Mouse (Mus musculus) embryo, embryonic 11.5 days (tissue): ENCODE data around the gene Dydc2.

Experiments used
- DNase-seq: peaks from one replicate; pipeline ENCODE4 v3.0.0-alpha.2; 2012; ENCODE audit warnings: low read depth, low spot score

The Dydc2 gene

GRCm38 (mm10) chr14:41035146-41035798 is 33.7 kb downstream of the Dydc2 start:
- peak; percentile 55 for DNase-seq

DNA sequence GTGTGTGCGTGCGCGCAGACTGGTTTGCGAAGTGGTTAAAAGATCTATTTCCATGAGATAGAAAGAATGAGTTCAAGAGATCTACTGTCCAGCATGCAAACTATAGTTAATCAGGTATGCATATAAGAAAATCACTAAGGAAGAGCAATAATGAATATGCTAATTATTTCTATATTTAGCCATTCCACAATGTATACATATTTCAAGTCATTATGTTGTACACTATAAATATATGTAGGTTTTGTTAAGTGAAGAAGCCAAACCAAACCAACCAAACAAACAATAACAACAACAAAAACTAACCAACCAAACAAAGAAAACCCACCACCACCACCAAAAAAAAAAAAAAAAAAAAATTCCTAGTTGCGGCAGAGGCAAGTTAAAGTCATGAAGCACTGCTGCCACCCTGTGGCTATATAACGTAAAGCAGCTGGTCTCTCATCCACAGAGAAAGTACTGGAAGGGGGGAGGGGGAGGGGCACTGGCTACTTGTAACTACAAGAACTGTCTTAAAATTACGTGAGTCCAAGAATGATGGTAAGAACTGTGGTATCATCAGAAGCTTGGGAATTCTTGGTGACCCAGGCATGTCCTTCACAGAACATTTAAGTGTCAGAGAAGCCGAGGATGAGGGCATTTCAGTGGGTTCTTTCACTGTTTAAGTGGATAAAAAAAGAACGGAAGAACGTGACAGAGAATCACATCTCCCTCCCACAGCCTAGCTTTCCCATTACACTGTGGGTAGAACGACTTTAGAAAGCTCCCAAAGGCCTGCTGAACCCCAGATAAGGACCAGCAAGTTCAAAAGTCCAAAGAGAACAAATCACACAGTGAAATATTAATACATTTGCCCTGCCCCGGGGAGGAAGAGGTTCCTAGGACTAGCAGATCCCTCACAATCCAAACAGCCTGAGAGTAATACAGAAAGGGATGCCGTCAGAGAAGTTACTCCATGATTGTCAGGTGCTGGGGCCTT is 35.6 kb downstream of the Dydc2 start:
- peak; percentile 73 for DNase-seq

DNA sequence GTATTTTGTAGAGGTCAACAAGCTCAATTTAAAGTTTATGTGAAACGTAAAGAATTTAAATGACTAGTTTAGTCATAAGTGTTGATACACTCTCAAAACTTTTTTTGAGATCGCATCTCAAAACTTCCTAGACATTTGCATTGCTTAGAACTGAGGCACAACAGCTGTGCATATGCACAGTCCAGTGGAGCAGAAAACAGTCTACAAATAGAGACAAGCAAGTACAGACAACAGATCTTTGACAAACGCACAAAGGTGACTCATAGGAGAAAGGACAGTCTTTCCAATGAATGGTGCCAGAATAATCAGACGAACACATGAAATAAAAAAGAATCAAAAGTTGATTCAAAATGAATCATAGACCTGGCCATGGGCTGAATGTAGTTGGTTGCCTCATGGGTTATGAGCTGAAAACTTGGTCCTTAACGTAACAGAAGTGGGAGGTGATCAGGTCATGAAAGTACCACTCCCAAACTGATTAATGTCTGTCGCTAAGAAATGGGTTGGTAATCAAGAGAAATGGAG is 38.0 kb downstream of the Dydc2 start:
- no peak for DNase-seq

GRCm38 (mm10) chr14:41029303-41029702 is 39.7 kb downstream of the Dydc2 start:
- DNase-seq, result no peak

- no peak for DNase-seq
Measured at GRCm38 (mm10) chr14:41025594-41026284, 43.3 kb downstream of the Dydc2 start.

DNA sequence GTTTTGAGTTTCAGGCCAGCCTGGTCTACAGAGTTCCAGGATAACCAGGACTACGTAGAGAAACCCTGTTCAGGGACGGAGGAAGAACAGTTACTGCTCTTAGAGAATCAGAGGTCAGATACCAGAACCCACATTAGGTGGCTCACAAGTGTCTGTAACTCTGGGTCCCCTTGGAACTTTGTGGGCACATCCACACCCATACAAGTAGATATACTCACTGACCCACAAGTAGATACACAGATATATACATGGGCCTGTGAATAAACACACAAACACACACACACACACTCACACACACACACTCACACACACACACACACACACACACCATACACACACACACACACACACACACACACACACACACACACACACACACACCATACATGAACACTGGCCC is 43.9 kb downstream of the Dydc2 start:
- DNase-seq, result no peak

- DNase-seq, result no peak
Measured at GRCm38 (mm10) chr14:41021246-41021645, 47.8 kb downstream of the Dydc2 start.

- DNase-seq, result no peak
Measured at GRCm38 (mm10) chr14:41017460-41017859, 51.5 kb downstream of the Dydc2 start.

DNA sequence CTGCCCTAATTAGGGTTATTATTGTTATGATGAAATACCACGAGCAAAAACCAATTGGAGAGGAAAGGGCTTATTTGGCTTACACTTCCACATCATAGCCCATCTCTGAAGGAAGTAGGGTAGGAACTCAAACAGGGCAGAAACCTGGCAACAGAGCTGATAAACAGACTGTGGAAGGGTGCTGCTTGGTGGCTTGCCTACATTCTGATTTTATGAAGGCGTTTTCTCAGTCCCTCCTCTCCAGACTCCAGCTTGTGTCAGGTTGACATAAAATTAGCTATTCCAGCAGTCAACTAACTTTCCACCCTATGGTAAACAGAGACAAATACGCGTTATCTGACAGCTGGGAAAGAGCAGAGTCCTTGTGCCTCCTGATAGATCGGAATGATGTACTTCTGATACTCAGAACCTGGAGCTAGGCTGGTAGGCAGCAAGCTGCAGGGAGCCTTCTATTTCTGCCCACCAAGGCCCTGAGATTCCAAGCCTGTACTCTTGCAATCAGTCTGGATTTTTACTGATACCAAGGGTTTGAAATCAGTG is 54.2 kb downstream of the Dydc2 start:
- no peak for DNase-seq

DNA sequence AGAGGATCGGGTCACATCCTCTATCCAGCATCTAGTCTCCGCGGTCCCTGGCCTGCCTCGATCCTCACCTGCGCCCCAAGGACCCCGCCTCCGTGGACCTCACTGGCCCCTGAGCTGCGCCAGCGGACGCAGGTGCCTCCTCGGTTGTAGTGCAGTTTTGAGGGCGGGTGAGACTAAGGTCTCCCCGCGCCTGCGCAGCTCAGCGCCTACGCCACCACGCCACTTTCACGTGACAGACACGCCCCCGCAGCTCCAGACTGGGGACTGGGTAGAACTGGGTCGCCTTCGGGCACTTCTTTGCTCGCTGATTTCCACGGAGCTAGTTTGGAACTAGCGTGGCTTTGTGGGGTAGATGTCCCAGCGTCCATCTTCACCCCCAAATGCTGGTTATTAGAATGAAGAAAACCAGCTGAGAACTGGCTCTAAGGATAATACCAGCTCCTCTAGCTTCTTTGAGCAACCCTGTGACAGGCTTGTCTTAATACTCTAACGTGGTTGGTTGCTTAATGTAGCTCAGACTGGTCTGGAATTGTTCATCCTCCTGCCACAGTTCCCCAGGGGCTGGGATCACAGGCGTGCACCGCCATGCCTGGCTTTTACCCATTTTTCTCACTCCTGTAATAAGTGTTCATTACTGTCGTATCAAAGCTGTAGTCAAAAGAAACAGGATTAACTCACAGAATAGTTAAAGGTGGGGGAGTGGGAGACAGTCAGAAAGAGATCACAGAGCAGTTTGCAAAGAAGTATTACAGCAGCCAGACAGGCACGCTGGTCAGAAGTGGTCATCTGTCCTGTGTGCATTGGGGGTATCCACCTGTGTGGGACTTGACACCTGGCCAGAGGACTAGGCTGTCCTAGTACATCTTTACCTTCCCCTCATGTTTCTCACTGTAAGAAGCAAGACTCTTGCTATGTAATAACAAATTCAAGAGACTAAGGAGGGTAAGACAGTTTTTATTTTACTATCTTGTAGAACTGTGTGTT is 55.1 kb downstream of the Dydc2 start, which contains the start of gene Fam213a:
Gene Fam213a, minus strand, starts transcription at position 159 of the 984 bp plus-strand sequence.
- peak; percentile 83 for DNase-seq

DNA sequence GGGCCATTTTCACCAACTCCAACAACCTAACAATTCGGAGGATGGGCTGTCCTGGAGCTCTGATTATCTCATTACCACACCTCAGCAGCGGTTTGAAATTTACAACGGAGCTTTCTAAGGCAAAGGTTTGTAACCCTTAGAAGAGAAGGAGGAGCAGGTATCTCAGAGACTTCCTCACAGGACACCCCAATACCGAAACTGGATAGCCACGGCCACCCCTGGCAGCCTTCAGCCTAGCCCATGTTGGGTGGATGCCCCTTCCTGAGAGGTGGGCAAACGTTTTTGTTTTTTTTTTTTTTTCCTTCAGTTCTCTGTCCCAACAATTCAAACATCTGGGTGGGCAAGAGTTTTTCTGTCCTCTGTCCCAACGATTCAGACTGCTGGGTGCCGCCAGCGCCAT is 55.9 kb downstream of the Dydc2 start:
- DNase-seq, result no peak

GRCm38 (mm10) chr14:41011916-41012315 is 57.1 kb downstream of the Dydc2 start:
- DNase-seq, result no peak

DNA sequence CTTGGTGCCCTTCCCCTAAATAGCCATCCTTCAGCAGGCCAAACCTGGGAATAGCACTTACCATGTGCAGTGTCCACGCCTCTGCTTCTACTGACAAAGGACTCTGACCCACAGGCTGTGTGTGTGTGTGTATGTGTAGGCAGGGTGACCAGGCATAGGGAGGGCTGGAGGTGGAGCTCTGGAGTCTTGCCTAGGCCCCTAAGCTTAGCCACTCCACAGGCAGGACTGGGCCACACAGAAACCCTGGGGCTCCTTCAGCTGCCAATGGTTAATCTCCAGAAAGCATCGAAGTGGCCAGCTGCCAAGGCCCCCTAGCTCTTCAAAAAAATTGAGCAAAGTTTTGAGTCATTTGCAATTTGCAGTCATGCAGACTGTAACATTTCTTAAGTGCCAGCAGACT is 60.9 kb downstream of the Dydc2 start:
- DNase-seq, result no peak

DNA sequence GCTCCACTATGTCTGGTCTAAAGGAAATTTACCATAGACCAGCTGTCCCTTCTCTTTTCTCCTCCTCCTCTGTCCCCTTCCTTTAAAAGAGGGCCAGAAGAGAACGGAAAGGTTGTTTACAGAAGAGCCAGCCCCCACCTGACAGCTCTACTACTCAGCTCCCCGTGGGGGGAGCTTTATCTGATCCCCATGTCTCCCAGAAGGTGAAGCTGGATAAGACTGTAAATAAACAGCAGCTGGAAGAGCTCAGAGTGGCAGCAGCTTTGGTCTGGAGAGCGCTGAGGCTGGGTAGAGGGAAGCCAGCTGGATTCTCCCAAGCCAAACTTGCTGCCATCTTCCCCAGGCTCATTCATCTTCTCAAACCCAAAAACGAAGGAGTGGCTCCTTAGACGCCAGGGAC is 61.4 kb downstream of the Dydc2 start:
- peak; percentile 11 for DNase-seq

- DNase-seq, result no peak
Measured at GRCm38 (mm10) chr14:41006899-41007298, 62.1 kb downstream of the Dydc2 start.

DNA sequence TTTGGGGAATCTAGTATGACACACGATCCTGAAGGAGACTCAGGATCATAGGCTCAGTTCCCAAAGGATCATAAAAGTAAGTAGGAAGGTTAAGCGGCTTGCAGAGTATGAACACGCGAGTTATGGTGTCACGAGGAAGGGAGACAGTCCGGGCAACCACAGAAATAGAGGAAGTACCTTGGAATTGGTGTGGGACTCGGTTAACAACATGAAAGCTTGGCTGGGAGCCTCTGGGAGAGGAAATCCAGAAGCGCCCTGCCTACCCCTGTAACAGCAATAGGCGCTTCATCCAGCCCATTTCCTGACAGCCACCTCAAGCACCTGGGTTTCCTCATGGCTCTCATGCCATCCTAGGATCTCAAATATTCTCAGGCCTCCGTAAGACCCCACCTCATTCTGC is 62.7 kb downstream of the Dydc2 start:
- no peak for DNase-seq

DNA sequence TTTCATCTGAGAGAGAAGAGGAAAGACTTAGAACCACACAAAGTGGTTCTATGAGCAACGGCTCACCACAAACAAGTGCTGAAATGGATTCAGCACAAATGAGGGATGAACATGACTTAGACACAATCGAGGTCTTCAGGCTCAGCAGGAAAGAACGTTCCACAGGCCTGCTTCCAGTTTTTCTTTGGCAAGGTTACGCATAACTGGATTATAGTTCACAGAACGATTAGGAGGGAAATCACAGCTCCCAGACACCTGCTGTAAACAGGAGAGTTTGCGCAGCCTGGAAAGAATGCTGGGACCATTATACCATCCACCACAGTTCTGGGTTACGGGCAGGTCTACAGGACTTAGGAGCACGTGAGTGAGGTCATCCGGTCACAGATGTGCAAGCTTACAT is 63.3 kb downstream of the Dydc2 start:
- DNase-seq, result no peak

- DNase-seq, result no peak
Measured at GRCm38 (mm10) chr14:41004201-41005141, 64.5 kb downstream of the Dydc2 start.

GRCm38 (mm10) chr14:41001576-41001975 is 67.4 kb downstream of the Dydc2 start:
- DNase-seq, result no peak
